Mouse (Mus musculus): ENCODE measurements around the gene Olfr77. TPM values are rescaled to one million over a fixed set of nuclear protein-coding genes. Genes with fewer than 3 reads are reported as not detected.

Olfr77 gene
- not detected in 2 replicates for polyA plus RNA-seq (2012; ENCODE audit: low replicate concordance)

GRCm38 (mm10) chr9:19916565-19916964 is at the start of gene Olfr77:
Olfr77 (plus strand) TSS chr9:19916865.

GRCm38 (mm10) chr9:19887904-19888303 is 28.8 kb upstream of the Olfr77 start, which contains the start of gene Olfr862:
Olfr862 (minus strand) TSS chr9:19888004.

Other genes starting within 250 kb of the Olfr77 start
- gene Olfr857, start 207.4 kb upstream of the Olfr77 start, polyA plus RNA-seq (2012; ENCODE audit: low replicate concordance), result 0.08 TPM in 1 of 2 replicates, not detected in the other
- gene Olfr58, start 136.6 kb upstream of the Olfr77 start, polyA plus RNA-seq (2012; ENCODE audit: low replicate concordance), result not detected in 2 replicates
- not detected in 2 replicates for gene Olfr859, start 112.0 kb upstream of the Olfr77 start, polyA plus RNA-seq (2012; ENCODE audit: low replicate concordance)
- gene Olfr860, start 67.1 kb upstream of the Olfr77 start, polyA plus RNA-seq (2012; ENCODE audit: low replicate concordance), result not detected in 2 replicates
- gene Olfr862, start 28.9 kb upstream of the Olfr77 start, polyA plus RNA-seq (2012; ENCODE audit: low replicate concordance), result not detected in 2 replicates
- gene Olfr866, start 111.2 kb downstream of the Olfr77 start, polyA plus RNA-seq (2012; ENCODE audit: low replicate concordance), result not detected in 2 replicates
- not detected in 2 replicates for gene Olfr867, start 140.7 kb downstream of the Olfr77 start, polyA plus RNA-seq (2012; ENCODE audit: low replicate concordance)
- gene Olfr868, start 181.8 kb downstream of the Olfr77 start, polyA plus RNA-seq (2012; ENCODE audit: low replicate concordance), result not detected in 2 replicates
- gene Olfr869, start 212.1 kb downstream of the Olfr77 start, polyA plus RNA-seq (2012; ENCODE audit: low replicate concordance), result not detected in 2 replicates